Mouse (Mus musculus) heart, embryonic 11.5 days (tissue): ENCODE measurements at regions not wholly inside any gene's neighbourhood (a gene's known extent, or its start where the extent isn't known, plus 50 kb on each side); places are given as distances from the start of the nearest gene placed in this dataset.

Experiments used
- ATAC-seq: fragments of 200-750 bp; cut with Nextera tagmentation; replicated peaks from 2 replicates; pipeline ENCODE4 v1.8.0; 2017; ENCODE audit warnings: moderate library complexity; ENCODE audit not compliant: insufficient number of reproducible peaks, low FRiP score, low TSS enrichment
- H3K27ac ChIP-seq: fragments of 300-500 bp; sonication (generic); 2 replicates; pipeline ENCODE4 v1.5.1; 2014; ENCODE audit warnings: mild to moderate bottlenecking, low read depth, low read length
- H3K27me3 ChIP-seq: fragments of 300-500 bp; sonication (generic); 2 replicates; pipeline ENCODE4 v1.6.1; 2014; ENCODE audit warnings: mild to moderate bottlenecking, low read length, mixed read lengths; ENCODE audit not compliant: control insufficient read depth, insufficient read depth
- H3K36me3 ChIP-seq: fragments of 300-500 bp; sonication (generic); 2 replicates; pipeline ENCODE4 v1.6.1; 2014; ENCODE audit warnings: mild to moderate bottlenecking, low read length, moderate library complexity, mixed read lengths; ENCODE audit not compliant: control insufficient read depth, insufficient read depth
- H3K4me1 ChIP-seq: fragments of 300-500 bp; sonication (generic); 2 replicates; pipeline ENCODE4 v1.6.1; 2014; ENCODE audit warnings: low read length; ENCODE audit not compliant: control insufficient read depth, insufficient read depth
- H3K4me2 ChIP-seq: fragments of 300-500 bp; sonication (generic); 2 replicates; pipeline ENCODE4 v1.6.1; 2014; ENCODE audit warnings: mild to moderate bottlenecking, moderate library complexity
- H3K4me3 ChIP-seq: fragments of 300-500 bp; sonication (generic); 2 replicates; pipeline ENCODE4 v1.5.1; 2014; ENCODE audit warnings: low read depth, low read length
- H3K9ac ChIP-seq: fragments of 300-500 bp; sonication (generic); 2 replicates; pipeline ENCODE4 v1.6.1; 2014; ENCODE audit warnings: mild to moderate bottlenecking, low read depth, low read length, moderate library complexity
- H3K9me3 ChIP-seq: fragments of 300-500 bp; sonication (generic); replicated peaks from 2 replicates; pipeline ENCODE4 v1.6.1; 2016; ENCODE audit warnings: low read length; ENCODE audit not compliant: control insufficient read depth
- WGBS: fragments of 180-500 bp; shearing (Covaris S2); extraction: QIAGEN DNeasy Blood & Tissue Kit; methylation state at CpG from one replicate; pipeline ENCODE4 v1.1.7; 2014; ENCODE audit not compliant: insufficient replicate concordance; 5-methylcytosine and 5-hydroxymethylcytosine counted together

DNA sequence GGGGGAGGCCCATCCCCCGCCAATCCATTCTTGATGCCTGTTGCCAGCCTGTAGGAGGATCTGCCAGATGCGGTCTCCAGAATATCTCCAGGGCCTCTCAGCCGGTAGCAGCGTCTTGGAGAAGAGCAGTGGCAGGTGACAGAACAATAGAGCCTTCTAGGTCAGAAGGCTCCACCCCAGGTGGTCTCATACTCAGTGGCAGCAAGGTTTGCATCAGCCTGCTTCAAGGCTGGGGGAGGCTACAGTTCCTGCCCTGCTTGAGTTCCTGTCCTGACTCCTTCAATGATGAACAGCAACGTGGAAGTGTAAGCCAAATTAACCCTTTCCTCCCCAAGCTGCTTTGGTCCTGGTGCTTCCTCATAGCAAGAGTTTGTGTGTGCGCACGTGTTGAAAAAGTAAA lies 213.8 kb downstream of the Rpap3 start:
- no peaks in the 10 kb centered on the region for H3K36me3 ChIP-seq
- H3K4me1 ChIP-seq, result no peaks in the 10 kb centered on the region
- 75% methylated on average over 7 of the region's 7 CpGs for WGBS
- no peak overlapping the region for H3K9ac ChIP-seq
- H3K4me3 ChIP-seq, result no peak overlapping the region
- 0 out of 2 replicates have a peak, but pooled peaks cover 2% of the 10 kb centered on the region for H3K9me3 ChIP-seq
- no peak overlapping the region for H3K27ac ChIP-seq
- no peak overlapping the region for H3K4me2 ChIP-seq
- H3K27me3 ChIP-seq, result no peaks in the 10 kb centered on the region
- no peak for ATAC-seq

DNA sequence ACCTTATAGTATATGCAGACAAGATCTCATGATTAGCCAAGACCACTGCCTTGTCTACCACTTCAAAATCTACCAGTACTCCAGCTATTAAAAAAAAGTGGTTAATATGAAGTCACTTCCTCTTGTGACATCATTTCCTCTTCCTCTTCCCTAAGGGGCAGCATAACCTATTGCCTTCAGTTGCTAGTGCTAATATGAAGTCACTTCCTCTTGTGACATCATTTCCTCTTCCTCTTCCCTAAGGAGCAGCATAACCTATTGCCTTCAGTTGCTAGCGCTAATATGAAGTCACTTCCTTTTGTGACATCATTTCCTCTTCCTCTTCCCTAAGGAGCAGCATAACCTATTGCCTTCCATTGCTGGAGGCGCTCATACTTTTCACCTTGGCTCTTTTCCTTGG lies 218.2 kb downstream of the Rpap3 start:
- WGBS, result 86% methylated on average over 2 of the region's 2 CpGs

DNA sequence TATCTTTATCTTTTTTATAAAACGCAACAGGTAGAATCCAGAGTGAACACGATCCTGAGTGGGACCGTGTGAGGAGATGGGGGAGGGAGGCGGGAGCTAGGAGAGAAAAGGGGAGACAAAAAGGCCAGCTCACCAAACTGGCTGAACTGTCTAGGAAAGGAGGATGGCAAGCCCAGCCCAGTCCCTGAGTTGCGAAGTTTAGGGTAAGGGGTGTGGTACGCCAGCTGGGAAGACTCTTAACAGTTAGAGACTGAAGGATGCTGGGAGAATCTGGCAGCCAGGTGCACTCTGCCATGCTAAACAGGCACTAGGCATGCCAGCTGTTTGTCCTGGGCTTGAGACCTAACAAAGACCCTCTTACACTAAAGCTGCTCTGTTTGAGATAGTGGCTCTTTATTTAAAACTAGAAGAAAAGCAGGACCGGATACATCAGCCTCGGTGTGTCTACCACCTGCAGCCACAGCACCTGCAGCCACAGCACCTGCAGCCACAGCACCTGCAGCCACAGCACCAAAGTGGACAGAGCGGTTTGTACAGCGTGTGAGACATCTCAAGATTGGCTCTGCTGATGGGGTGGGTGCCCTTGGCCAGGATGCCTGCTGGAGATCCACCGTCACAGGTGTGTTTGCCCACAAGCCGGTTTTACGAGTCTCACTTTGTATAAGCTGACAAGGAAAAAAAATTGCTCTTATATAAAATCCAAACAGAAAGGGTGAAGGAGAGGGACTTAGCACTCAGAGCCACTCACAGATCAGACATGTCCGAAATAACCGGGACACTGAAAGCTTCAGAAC lies 225.1 kb upstream of the Amigo2 start:
- Histone ChIP-seq H3K4me3 (no peak overlapping the region), H3K9ac (no peak overlapping the region), H3K36me3 (no peaks in the 10 kb centered on the region), H3K27ac (no peak overlapping the region), H3K4me1 (0 out of 2 replicates have a peak, but pooled peaks cover 4% of the 10 kb centered on the region), H3K27me3 (no peaks in the 10 kb centered on the region), H3K4me2 (no peak overlapping the region), H3K9me3 (no peaks in the 10 kb centered on the region)
- 78% methylated on average over 15 of the region's 15 CpGs for WGBS
- no peak for ATAC-seq

More for the DNA sequence above, 218.2 kb downstream of the Rpap3 start:
- Histone ChIP-seq H3K4me3 (no peak overlapping the region), H3K36me3 (no peaks in the 10 kb centered on the region), H3K27me3 (no peaks in the 10 kb centered on the region), H3K9me3 (no peaks in the 10 kb centered on the region), H3K4me2 (no peak overlapping the region), H3K4me1 (no peaks in the 10 kb centered on the region), H3K27ac (no peak overlapping the region), H3K9ac (no peak overlapping the region)
- no peak for ATAC-seq

DNA sequence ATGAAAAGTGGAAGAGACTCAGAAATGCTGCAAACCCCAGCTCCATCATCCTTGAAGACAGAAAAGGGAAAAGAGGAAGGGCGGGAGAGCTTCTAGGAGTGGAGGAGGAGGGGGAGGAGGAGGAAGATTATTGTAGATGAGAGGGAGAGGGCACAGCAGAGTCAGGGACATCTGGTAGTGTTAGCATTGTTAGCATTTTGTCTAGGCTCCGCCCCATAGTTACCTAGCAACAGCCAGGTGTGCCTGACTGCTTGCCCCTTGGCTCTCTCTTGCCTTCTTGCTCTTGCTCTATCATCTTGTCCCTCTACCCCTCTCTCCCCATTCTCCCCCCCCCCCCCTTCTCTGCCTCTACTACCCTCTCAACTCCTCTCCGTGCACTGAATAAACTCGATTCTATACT lies 224.4 kb upstream of the Amigo2 start:
- no peak overlapping the region for H3K4me3 ChIP-seq
- H3K36me3 ChIP-seq, result no peaks in the 10 kb centered on the region
- H3K27ac ChIP-seq, result no peak overlapping the region
- whole genome bisulfite sequencing, result 72% methylated on average over 4 of the region's 4 CpGs
- no peak overlapping the region for H3K4me2 ChIP-seq
- no peak overlapping the region for H3K9ac ChIP-seq
- H3K4me1 ChIP-seq, result 0 out of 2 replicates have a peak, but pooled peaks cover 4% of the 10 kb centered on the region
- no peaks in the 10 kb centered on the region for H3K9me3 ChIP-seq
- no peaks in the 10 kb centered on the region for H3K27me3 ChIP-seq
- ATAC-seq, result no peak

DNA sequence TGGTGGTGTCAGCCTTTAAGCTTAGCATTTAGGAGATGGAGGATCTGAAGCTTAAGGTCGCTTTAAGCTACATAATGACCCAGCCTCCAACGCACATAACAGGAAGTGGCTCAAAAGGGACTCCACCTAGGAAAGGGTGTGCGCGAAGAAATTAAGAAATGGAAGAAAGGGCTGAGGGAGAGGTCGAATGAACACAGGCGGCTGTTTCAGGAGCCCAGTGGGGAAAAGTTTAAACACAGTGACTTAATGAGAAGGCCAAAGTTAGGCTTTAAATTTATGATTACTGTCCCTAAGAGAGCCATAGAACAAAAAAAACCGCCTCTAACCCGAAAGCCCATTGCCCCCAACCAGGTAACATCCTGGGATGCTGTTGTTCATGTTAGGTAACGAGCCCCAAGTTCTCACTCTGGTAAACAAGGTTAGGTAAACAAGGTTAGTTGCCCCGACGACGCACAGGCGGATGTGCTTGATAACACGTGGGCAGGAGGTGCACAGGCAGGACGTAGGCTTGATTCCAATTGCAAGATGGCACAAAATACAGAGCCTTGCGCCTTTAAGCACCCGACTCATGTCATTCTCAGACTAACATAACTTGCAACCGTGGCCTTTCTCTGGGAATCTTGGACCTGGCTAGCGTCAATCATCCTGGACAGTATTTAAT lies 222.7 kb upstream of the Amigo2 start:
- no peaks in the 10 kb centered on the region for H3K27me3 ChIP-seq
- no peak overlapping the region for H3K9ac ChIP-seq
- H3K36me3 ChIP-seq, result no peaks in the 10 kb centered on the region
- H3K27ac ChIP-seq, result no peak overlapping the region
- H3K9me3 ChIP-seq, result no peaks in the 10 kb centered on the region
- H3K4me1 ChIP-seq, result 0 out of 2 replicates have a peak, but pooled peaks cover 4% of the 10 kb centered on the region
- no peak overlapping the region for H3K4me2 ChIP-seq
- 79% methylated on average over 19 of the region's 19 CpGs for WGBS
- H3K4me3 ChIP-seq, result no peak overlapping the region
- no peak for ATAC-seq

DNA sequence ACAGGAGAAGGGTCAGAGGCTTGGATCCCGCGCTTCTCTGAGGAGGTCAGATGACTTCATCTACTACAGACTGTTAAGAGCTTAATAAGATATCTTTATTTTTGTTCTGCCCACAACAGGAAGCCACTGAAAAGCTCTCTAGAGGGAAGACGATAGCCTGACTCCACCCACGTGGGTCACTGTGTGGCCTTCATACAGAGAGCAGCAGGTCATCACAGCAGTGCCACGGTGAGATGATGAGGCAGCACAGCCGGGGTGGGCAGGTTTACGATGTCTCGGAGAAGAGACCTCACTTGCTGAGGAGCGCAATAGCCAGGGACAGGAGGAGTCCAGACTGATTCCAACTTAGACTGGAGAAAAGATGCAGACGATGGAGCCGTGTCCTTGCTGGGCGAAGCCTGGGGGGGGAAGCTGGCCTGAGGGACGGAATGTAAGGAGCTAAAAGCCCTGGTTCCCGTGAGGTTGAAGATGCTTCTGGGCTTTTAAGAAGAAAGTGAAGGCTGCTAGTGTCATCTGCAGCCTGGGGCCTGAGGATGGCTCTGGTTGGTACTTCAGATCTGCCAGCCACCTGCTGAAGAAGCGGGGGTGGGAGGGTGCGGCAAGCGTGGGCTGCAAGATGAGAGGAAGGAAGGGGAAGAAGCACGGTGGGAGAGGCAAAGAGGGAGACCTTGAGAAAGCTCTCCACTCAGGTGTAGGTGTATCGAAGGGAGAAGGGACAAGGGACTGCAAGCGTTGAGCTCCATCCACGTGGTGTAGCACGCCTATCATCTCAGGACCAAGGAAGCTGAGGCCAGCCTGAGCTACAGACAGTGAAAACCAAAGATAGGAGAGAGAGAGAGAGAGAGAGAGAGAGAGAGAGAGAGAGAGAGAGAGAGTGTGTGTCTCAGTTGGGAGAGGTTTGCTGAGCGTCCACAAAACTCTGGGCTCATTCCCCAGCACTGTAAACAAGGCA lies 221.9 kb upstream of the Amigo2 start:
- Histone ChIP-seq H3K36me3 (no peaks in the 10 kb centered on the region), H3K27ac (no peak overlapping the region), H3K4me2 (no peak overlapping the region), H3K4me1 (0 out of 2 replicates have a peak, but pooled peaks cover 4% of the 10 kb centered on the region), H3K9ac (no peak overlapping the region), H3K27me3 (no peaks in the 10 kb centered on the region), H3K9me3 (no peaks in the 10 kb centered on the region), H3K4me3 (no peak overlapping the region)
- no peak for ATAC-seq
- whole genome bisulfite sequencing, result 71% methylated on average over 23 of the region's 23 CpGs

DNA sequence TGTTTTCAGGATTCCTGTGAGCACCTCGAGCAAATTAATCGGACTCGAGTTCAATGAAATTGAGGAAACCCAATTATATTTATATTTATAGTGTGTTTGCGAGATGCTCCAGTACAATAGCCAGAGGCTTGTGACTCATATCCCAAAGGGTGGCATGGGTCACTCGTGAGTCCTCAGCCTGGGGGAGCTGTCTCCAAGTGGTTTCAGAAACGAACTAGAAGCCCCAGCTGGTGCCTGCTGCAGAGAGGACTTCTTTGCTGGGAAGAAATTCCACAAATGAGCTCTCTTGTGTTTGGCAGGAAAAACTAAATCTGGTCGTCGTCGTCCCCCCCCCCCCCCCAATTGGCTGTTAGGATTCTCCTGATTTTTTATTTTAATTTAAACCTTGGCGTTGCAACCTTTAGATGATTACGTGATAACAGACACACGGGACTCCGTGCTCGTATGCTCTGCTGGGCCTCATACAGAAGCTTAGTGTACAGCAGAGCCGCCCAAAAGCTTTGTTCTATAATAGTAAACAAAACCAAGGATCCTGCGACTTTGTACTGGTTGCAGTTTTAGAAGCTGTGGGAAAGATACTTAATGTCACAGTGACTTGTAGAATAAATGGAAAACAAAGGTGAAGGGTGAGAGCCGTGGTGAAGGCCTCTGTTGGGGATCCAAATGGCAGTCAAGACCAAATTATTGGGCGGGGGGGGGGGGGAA lies 220.8 kb upstream of the Amigo2 start:
- no peak overlapping the region for H3K27ac ChIP-seq
- no peak overlapping the region for H3K9ac ChIP-seq
- no peak overlapping the region for H3K4me3 ChIP-seq
- H3K4me1 ChIP-seq, result 0 out of 2 replicates have a peak, but pooled peaks cover 4% of the 10 kb centered on the region
- no peaks in the 10 kb centered on the region for H3K9me3 ChIP-seq
- WGBS, result 86% methylated on average over 18 of the region's 18 CpGs
- no peak overlapping the region for H3K4me2 ChIP-seq
- no peak for ATAC-seq
- H3K36me3 ChIP-seq, result no peaks in the 10 kb centered on the region
- H3K27me3 ChIP-seq, result no peaks in the 10 kb centered on the region
